Mouse (Mus musculus) CD4-positive helper T cell, adult 2 months (primary cell): ENCODE data around the gene Trim25.

Experiments used
- DNase-seq: peaks from one replicate; pipeline ENCODE4 v3.0.0-alpha.2; 2012; ENCODE audit warnings: low read depth, missing footprints, low spot score

Gene Trim25

GRCm38 (mm10) chr11:88998974-88999722, at the start of gene Trim25:
Trim25 (plus strand) TSS chr11:88999376.
- DNase-seq, result peak; percentile 96

DNA sequence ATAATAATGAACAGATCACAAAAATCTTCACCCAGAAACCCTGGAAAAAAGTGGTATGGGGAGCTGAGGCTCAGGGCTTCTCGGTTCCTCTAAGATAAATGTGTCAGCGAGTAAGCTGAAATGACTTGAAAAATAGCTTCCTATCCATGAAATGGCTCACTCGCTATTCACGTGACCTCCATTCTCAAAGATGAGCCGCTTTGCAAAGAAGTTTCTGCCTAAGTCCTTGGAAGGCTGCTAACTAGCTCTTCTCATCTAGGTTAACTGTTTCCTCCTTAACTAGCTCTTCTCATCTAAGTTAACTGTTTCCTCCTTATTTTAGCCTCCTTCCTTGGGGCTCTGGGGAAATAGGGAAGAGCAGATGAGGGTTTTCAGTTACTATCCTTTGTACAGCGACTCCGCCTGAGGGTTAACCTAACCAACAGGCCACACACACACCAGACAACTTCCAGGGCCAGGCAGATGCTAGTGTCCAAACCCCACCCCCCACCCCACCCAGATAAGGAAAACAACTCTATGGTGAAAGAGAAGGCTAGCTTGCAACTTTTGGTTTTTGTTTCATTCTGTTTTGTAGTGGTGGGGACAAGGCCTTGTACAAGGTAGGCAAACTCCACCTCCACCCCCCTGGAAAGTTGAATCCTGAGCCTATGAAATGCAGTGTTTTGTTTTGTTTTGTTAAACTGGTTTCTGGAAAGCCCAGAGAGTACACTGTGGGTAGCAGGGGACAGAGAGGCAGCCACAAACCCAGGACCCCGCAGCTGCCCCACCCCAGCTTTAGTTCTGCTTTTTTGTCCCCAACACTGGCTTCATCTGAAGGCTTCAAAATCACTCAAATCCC, 49.2 kb upstream of the Trim25 start:
- no peak for DNase-seq

DNA sequence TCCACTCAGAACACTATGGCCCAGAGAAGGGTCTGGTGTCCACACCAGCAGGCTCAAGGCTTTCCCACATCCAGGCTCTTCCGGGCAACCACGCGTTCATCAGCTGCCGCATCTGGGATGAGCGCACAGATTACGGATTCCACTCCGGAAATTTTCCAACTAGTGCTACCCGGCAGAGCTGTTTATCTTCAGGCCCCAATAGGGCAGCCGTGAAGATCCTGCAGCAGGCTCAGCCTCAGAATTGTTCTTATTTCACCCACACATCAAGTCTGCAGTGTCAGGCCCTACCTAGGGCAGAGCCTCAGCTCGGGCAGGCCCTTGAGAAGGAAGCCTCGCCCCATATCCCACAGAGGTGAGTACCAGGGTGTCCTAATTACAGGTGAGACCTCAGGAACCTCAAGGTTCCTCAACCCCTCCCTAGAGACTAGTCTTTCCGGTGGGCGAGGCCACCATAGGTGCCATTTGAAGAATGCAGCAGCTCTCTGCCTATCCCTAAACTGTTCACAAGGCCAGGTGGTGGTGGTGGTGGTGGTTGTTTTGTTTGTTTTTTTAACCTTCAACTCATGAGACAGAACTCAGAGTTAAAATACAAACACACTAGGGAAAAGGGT, 48.4 kb upstream of the Trim25 start:
- no peak for DNase-seq

- DNase-seq, result no peak
Measured at GRCm38 (mm10) chr11:88951576-88951975, 47.6 kb upstream of the Trim25 start.

DNA sequence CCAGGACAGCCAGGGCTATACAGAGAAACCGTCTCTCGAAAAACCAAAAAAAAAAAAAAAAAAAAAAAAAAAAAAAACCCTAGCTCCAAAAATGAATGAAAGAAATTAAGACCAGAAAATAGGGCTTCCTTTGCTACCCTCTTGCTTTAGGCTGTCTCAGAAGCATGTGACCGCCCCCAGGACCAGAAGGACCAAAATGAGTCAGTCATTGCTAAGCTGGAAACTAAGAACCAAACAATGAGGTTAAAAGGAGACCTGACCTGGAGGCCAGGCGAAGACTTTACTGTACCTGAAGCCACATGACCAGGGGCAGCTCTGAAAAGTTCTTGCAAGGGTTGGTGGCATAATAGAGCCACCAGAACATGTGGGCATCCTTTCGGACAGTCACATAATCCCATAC, 47.1 kb upstream of the Trim25 start:
- DNase-seq, result no peak

- no peak for DNase-seq
Measured at GRCm38 (mm10) chr11:88953582-88953981, 45.6 kb upstream of the Trim25 start.

- peak; percentile 66 for DNase-seq
Measured at GRCm38 (mm10) chr11:88954803-88955202, 44.4 kb upstream of the Trim25 start.

GRCm38 (mm10) chr11:88955217-88955969, 43.8 kb upstream of the Trim25 start, which contains the start of gene Scpep1:
Scpep1 (minus strand) TSS chr11:88955465.
- peak; percentile 95 for DNase-seq

- no peak for DNase-seq
Measured at GRCm38 (mm10) chr11:88958851-88959250, 40.3 kb upstream of the Trim25 start.

- DNase-seq, result no peak
Measured at GRCm38 (mm10) chr11:88966881-88967361, 32.3 kb upstream of the Trim25 start, which contains the start of gene Elobl. Elobl (minus strand) TSS chr11:88966931.

DNA sequence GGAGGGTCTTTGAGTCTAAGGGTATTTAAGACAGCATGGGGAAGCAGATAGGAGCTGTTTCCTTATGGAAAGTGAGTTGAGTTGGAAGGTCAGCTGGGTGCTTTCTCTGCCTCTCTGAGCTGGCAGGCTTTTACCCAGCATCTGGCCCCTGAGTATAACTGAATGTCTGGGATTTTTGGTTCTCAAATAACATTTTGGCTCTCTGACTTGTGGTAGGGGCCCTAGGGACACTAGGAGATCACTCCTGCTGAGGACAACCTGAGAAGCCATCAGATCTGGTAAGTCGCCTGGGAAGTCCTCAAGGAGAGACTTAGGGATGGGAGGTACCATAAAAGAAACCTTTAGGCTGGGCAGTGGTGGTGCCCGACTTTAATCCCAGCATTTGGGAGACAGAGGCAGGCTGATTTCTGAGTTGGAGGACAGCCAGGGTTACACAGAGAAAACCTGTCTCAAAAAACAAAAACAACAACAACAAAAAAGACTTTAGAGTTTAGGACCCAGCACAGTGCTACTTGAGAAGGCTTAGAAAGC, 28.9 kb upstream of the Trim25 start, which contains the start of gene Coil:
Gene Coil, plus strand, starts transcription at position 51 of the 531 bp plus-strand sequence.
- no peak for DNase-seq

- peak; percentile 95 for DNase-seq
Measured at GRCm38 (mm10) chr11:88973776-88974701, 25.1 kb upstream of the Trim25 start.

- no peak for DNase-seq
Measured at GRCm38 (mm10) chr11:88976320-88976719, 22.9 kb upstream of the Trim25 start.

GRCm38 (mm10) chr11:88977188-88977587, 22.0 kb upstream of the Trim25 start:
- DNase-seq, result no peak

DNA sequence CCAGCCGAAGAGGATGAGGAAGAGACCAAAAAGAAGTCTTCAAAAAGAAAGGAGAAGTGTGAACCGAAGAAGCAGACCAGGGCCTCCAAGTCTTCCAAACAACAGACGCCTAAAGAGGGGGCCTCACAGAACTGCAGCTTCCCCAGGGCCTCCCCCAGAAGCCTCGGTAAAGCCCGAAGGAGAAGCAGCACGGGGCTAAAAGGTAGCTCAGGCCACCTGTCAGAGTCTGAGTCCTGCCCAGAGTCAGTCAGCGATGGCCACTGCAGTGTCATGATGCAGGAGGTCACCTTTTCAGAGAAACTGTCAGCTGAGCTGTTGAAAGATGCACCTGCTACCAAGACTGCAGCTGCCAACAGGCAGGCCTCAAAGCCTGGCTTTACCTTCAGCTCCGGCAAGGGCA, 17.8 kb upstream of the Trim25 start:
- DNase-seq, result no peak

DNA sequence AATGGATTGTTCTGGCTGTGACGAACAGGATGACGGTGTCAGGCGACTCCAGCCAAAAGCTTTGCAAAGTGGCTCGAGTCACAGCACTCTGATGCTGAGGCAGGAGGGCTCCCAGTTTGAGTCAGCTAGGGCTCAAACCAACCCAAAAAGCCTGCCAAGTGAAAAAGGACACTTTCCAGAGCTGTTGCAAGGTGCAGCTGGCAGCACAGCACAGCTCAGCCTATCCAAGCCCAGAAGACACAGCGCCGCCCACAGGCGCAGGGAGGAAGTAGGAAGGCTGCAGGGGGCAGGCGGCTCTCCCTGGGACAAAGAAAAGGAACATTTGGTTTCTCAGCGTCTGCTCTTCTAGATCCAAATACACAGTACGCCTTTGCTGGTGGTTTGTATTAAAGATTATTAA, 12.6 kb upstream of the Trim25 start:
- DNase-seq, result no peak

DNA sequence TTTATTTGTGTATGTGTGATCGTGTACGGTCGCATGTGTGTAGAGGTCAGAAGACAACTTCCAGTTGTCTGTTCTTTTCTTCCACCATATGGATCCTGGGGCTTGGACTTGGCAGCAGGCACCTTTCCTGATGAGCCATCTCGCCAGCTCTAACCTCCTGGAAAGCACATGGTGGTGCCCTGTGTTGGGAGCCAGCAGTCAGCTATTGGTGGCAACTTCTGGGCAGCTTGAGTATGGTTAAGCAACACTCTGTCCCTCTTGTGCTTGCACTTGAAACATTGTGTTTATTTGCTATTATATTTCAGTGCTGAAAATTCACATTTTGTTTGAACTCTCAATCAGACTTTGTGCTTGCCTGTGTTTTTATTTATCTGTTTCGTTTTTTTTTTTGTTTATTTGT, 10.2 kb upstream of the Trim25 start:
- DNase-seq, result no peak

- DNase-seq, result peak; percentile 63
Measured at GRCm38 (mm10) chr11:88989530-88989929, 9.6 kb upstream of the Trim25 start.

- no peak for DNase-seq
Measured at GRCm38 (mm10) chr11:88993186-88993585, 6.0 kb upstream of the Trim25 start.

- DNase-seq, result peak; percentile 84
Measured at GRCm38 (mm10) chr11:88993625-88994024, 5.6 kb upstream of the Trim25 start.
